Mouse (Mus musculus) neutrophil, adult 5-6 weeks (primary cell): ENCODE measurements around the gene Castor2. TPM values are rescaled to one million over a fixed set of nuclear protein-coding genes. Genes with fewer than 3 reads are reported as not detected.

ENCODE experiments used
- ATAC-seq: fragments of 151-379, 151-347 bp; 2 replicates; pipeline ENCODE4 v1.8.0; 2017; ENCODE audit warnings: mild to moderate bottlenecking, moderate TSS enrichment; ENCODE audit not compliant: insufficient number of reproducible peaks, poor library complexity, low FRiP score, severe bottlenecking; ENCODE audit errors: extremely low read depth
- total RNA-seq: library from RNA; stranded (forward); fragments of 200-1000 nt; gene quantifications from 2 replicates; pipeline ENCODE4 v1.2.3, GENCODE M21; 2017

Gene Castor2
- total RNA-seq, 1 experiment from 2014 or later = 2.1 TPM

DNA sequence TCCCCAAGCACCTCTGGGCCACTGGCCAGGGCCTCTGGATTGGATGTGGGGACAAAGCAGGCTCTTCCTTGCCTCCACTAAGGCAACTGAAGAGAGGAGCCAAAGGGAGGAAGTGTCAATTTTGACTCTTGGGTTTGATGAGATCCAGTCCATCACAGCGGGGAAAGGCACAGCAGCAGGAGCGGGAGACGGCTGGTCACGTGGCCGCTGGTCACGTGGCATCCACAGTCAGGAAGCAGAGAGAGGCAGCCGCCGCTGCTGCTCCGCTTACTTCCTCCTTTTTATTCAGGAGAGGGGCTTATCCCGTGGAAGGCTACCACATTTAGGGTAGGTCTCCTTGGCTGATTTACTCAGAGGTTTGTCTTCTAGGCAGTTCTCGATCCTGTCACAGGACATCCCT, 42.9 kb downstream of the Castor2 start:
- no peak for ATAC-seq

DNA sequence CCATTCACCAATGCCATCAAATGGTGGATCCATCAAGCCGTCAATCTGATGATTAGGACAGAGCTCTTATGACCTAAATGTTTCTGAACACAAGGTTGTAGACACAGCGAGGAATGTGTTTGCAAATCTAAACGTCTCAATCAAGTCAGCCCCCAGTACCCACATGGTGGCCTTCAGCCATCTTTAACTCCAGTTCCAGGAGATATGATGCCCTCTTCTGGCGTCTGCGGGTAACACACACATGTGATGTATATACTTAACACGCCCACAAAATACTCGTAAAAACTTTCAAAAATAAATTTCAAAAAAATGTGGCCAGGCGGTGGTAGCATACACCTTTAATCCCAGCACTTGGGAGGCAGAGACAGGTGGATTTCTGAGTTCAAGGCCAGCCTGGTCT, 45.5 kb downstream of the Castor2 start:
- ATAC-seq = no peak

DNA sequence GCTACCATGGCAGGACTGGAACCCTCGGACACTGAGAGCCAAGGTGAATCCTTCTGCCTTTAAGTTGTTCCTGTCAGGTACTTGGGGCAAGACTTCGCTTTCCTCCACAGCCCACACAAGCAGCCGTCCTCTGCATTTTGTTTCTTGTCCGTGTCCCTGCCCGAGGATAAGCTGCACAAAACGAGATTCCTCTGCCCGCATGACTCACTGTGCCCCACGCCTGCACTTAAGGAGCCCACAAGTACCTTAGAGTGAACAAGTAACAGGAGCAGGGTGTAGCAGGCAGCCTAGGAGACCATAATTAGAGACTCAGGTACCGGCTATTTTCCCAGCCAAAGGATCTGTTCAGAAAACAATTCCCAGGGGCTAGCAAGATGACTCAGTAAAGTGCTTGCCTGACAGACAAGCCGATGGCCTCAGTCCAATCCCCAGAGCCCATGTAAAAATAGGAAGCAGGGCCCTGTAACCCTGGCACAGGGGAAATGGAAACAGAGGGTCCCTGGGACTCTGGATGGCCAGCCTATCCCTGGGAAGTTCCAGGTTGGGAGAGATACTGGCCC, 47.8 kb downstream of the Castor2 start:
- no peak for ATAC-seq

DNA sequence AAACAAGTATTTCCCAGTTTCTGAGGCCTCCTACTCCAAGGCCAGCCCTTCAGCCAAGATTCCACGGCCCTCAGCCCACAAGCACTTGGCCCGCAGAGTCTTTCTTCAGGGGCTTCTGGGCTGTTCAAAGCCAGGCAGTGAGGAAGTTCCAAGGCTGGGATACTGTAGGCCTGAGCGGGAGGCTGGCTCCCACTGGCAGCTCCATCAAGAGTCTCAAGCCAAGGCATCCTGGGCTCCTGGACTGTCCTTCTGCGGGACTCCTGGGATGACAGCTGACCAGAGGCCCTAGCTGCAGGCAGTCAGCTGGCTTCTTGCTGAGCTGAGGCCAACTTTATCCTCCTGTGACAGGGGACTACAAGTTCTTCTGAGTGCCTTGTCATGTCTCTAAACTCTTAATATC, 48.6 kb downstream of the Castor2 start:
- no peak for ATAC-seq

DNA sequence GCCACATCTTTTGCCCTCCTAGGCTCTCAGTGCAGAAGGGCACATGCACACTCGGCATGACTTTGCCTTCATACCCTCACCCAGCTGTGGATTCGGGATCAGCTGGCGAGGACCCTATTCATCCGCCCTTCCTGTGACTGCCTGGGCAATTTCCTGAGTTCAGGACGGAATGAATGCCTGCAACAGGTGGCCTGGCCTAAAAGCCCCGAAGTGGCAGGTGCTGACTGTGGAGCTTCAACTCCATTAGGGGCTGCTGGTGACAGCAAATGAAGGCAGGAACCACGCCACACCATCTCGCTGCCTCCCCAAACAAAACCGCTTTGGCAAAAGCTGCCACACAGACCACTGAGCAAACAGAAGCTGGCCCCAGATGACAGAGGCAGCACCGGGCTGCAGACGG, 52.4 kb downstream of the Castor2 start:
- ATAC-seq = no peak

DNA sequence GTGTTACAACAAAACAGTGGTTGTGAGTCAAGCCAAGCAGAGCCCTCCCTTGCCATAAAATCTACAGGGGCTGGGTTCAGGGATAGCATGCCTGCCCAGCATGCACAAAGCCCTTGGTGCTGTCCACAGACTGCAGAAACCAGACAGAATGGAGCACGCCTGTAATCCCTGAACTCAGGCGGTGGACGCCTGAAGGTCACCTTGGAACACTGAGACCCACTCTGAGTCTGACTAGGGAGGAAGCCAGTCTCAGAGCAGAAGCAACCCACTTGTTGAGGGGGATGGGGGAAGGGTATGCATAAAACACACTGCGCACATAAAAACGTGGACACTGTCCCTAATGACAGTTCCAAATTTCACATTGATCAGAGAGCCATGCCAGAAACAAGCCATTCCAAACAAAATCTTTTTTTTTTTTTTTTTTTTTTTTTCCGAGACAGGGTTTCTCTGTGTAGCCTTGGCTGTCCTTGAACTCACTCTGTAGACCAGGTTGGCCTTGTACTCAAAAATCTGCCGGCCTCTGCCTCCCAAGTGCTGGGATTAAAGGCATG, 56.5 kb downstream of the Castor2 start:
- no peak for ATAC-seq

DNA sequence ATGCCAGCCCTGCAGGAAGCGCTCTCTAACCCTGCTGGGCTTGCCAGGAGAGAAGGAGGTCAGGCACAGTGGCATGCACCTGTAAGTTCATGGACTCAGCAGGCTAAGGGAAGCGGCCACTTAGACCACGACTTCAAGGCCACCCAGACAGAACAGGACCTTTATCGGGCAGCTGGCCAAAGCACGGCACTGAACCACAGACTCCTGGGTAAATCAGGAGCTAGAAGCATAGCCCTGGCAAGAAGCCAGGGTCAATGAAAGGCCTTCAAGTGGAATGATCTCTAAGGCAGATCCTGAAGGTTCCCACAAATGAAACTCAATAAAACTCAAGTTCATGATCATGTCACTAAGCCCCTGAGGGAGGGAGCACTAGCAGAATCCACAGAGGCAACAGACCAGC, 65.2 kb downstream of the Castor2 start:
- ATAC-seq = no peak

DNA sequence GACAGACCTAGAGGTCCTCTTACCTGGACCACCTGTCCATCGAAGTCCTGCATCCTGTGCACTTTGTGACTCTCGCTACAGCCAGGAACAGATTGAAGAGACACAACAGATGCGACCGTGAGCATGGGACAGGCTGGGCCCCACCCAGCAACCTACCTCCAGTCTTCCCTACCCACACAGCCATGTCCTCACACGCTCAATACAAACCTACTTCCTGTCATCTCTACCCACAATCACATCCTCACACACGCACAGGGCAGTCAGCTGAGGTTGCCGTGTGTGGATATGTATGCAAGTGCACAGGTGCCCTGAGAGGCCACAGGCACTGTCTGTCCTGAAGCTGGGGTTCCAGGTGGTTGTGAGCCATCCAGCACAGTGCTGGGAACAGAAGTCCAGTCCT, 67.1 kb downstream of the Castor2 start:
- no peak for ATAC-seq

DNA sequence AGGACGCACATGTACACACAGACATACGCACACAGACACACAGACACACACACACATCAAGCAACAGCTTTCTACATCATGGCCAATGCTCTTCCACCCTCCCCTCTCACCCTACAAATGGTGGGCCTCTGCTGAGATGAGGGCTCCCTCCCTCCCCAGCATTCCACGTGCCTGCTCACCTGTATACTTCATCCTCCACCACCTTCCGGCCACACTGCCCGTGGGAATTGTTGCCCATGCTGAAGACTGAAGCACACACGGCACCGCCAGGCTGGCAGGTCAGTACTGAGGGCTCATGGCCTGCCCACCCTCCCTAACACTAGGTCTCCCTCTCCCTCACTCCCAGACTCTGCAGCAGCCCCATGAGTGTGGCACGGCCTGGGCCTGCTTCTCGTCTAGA, 68.5 kb downstream of the Castor2 start:
- no peak for ATAC-seq

DNA sequence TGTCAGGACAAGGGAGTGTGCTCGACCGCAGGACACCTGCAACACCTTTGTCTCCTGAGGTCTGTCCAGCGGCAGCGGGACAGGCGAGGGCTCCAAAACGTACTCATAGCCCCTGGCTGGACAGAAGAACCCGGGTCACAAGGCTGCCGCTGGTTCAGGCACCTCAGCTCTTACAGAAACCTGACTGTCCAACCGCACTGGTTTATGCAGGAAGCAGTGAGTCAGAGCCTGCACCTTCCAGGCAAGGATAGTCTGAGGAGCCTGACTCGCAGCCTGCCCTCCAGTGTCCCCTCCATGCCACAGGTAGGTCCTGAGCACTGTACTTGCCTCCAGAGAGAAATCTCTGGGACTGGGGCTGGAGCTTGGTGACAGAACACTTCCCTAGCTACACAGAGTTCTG, 69.7 kb downstream of the Castor2 start:
- no peak for ATAC-seq

DNA sequence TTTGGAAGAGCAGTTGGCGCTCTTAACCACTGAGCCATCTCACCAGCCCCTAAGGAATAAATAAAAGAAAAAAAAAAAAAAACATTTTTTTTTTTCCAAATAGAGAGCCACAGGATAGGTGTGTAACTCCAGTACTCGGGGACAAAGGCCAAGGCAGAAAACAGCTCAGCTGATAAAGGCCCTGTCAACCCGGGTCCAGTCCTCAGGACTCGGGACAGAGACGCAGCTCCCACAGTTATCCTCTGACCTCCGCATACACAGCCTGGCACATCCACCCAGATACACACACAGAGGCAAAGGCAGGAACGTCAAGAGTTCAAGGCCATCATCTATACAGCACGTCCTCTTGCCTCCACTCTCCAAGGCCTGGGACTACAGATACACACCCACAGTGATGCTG, 70.7 kb downstream of the Castor2 start:
- ATAC-seq = no peak

DNA sequence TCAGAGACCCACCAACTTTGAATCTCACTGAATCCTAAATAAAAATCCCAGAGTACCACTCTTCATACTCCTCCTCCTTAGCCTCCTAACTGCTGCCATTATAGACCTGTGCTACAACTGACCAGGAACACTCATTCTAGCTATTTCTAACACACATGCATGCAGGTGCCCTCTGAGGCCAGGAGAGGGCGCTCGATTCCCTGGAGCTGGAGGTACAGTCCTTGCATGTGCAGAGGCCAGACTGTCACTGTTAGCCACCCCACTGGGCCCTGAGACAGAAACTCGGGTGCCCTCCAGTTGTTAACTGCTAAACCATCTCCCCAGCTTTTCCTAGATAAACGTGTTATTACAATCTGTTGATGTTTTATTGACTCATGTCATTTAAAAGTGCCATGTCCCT, 73.7 kb downstream of the Castor2 start:
- no peak for ATAC-seq

DNA sequence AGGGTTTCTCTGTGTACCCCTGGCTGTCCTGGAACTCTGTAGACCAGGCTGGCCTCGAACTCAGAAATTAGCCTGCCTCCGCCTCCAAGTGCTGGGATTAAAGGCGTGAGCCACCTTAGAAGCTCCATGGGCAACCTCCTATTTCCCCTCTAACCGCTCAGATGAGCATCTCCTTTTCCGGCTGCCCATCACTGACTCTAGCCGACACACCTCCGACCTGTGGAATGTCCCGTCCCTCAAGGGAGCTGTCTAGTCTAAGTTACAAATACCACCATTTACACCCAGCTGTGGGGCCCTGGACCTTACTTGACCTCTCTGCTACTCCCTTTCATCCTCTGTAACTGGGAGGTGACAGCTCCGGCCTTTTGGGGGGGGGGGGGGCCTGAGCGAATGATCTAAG, 76.2 kb downstream of the Castor2 start:
- ATAC-seq = no peak

DNA sequence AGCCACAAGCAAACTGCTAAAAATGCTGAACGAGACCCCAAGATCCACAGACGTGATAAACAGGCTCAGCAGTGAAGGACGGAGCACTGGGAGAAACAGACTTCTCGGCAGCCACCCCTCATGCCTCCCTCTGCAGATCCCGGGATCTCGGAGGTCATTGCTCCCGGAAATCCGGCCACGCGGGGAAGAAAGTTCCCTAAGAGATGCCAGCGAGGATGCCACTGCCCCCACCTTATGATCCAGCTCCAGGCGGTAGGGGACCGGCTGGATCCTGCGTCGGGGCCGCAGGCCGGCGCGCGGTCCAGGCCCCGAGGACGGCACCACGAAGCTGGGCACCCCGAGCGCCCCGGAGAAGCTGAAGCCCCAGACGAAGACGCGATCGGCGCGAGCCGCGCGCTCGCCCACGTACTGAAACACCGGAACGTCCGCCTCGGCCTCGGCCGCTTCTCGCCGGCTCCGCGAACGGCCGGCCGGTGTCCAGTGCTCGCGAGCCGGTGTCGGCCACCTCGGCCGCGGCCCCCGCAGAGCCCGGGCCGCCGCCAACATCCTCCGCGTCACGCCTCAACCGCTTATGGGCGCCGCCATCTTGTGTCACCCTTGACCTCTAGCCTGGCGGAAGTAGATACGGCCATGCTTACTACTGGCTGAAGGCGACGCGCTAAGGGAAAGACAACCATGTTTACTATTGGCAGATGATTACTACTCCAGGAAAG, 76.8 kb downstream of the Castor2 start, which contains the start of gene Rcc1l:
Gene Rcc1l (minus strand): TSS at position 606 of the 713 bp plus-strand sequence.
- ATAC-seq = peak; percentile 94

DNA sequence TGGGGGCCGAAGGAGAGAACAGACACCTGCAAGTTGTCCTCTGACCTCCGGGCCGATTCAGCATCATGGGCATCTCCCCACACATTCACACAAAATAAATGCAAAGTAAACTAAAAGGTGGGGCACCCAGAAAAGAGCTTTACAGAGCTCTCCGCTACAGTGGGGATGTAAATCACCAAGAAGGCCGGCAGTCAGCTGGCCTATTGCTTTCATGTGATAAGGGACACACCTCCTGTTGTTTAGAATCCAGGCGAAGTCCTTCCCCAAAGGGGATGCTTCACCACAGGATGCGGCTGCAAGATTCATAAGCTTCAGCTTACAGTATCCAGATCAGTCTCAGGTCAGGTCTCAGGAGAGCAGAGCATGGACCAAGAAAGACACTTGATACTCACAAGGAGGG, 79.0 kb downstream of the Castor2 start:
- no peak for ATAC-seq

DNA sequence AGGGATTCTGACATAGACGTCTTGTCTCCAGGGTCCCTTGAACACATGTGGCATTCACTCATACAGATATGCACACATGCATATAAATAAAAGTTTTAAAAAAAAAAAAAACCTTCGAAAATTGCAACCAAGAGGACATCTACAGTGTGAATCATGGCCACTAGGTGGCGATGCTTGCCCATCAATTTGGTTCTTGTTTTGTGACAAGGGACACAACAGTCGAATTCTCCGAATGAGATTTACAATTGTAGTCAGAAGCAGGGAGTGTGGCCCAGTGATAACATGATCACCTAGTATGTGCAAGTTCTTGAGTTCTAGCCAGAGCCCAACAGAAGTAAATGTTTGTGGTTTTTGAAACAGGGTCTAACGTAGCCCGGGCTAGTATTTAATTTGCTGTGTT, 80.4 kb downstream of the Castor2 start:
- peak; percentile 40; the same call in 1 of the 2 replicates for ATAC-seq

DNA sequence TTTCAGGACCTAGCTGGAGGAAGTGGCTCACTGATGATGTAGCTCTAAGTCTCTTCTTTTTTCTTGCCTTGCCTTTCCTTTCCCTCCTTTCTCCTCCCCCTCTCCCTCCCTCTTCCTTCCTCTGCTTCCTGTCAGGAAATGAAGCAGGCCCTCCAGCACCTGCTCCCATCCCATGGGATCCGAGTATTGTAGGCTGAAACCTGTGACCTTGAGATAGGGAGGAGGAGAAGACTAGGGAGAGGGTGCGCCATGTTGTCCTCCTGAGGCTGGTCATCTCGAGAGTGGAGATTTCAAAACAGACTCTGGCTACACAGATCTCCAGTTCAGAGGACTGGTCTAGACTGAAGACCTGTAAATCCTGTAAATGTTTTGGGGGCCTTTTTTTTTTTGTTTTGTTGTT, 82.7 kb downstream of the Castor2 start:
- ATAC-seq = no peak

DNA sequence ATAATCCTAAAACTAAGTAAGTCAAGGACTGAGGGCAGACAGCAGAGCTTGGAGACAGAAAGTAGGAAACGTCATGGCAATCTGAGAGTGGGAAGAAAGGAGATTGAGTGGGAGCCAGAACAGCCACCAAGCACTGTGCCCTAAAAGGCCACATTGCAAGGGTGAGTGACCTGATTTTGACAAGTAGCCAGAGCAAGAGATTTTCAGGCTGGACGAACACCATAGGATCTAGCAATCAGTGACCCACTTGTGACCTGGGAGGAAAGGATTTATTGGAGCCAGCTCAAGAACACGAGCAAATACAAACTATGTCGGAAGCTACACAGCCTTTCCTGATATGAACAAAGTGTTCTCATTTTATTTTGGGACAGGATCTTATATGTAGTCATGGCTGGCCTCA, 83.2 kb downstream of the Castor2 start:
- ATAC-seq = no peak

DNA sequence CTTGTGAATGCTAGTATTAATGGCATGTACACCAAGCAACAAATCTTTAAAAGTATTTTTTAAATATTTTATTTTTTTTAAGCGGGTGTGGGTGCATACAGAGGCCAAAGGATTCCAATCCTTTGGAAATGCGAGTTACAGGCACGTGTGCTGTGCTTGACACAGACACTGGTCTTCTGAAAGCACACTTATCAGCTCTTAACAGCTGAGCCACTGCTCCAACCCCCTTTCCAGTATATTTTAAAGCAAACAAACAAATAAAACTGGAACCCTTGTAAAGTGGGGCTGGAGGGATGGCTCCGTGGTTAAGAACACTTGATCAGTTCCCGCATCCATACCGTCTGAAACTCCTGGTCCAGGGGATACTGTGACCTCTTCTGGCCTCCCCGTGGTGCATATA, 83.7 kb downstream of the Castor2 start:
- ATAC-seq = no peak

DNA sequence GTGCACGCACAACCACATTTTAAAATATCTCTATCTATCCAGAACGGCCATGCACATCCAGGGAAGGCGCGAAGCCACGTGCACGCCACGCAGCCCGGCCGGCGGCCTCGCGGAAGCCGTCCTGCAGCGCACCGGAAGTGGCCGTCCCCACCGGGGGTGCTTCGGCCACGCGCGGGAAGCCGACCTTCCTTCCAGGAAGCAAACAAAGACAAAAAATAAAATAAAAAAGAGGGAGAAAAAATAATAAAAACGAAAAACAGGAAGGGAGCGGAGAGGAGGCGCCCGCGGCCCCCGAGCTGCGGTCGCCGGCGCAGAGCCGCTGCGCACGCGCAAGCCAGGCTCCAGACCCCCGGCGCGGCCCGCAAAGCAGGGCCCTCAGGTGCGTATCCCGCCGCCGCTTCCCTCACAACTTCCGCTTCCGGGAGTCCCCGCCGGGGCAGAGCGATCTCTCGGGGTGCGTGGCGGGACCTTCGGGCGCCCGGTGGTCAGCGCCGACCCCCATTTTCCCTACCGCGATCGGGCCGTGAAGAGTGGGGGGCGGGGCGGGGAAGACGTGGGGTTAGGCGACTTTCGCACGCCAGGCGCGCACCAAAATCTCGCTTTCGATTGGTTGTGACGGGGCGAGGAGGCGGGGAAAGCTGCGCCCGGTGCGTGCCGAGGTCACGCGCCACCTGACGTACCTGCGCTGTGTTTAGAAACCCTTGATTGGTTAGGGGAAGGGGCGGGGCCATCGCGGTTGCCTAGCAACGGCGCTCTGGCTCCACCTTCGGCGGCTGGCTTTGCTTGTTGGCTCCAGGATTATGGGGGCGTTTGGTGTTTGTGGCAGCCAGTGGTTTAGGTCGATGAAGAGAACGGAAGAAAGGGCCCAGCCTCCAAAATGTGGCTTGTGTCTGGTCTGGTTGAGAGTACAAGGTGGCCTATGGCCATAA, 84.6 kb downstream of the Castor2 start, which contains the start of gene Gtf2ird2:
Gene Gtf2ird2 (plus strand): TSS at position 140 of the 929 bp plus-strand sequence.
- peak; percentile 93 for ATAC-seq
